Mouse (Mus musculus) liver, adult 2 months (tissue): Measurements from ENCODE around the gene Tnfsfm13. TPM values are rescaled to one million over a fixed set of nuclear protein-coding genes. Genes with fewer than 3 reads are reported as not detected.

Experiments
- DNase-seq: peaks from one replicate; pipeline ENCODE4 v3.0.0-alpha.2; 2011; ENCODE audit warnings: low read depth, low spot score; ENCODE audit errors: extremely low read depth
- H3K27ac ChIP-seq: fragments of 200-500 bp; replicated peaks from 2 replicates; pipeline ENCODE4 v1.5.1; 2012; ENCODE audit warnings: low read depth, mild to moderate bottlenecking, control low read depth, inconsistent platforms, low read length; ENCODE audit not compliant: insufficient read depth
- H3K27me3 ChIP-seq: fragments of 200-500 bp; 2 replicates; pipeline ENCODE4 v1.6.1; 2012; ENCODE audit warnings: mild to moderate bottlenecking, moderate library complexity, low read length, inconsistent platforms; ENCODE audit not compliant: control insufficient read depth, insufficient read depth
- H3K36me3 ChIP-seq: fragments of 200-500 bp; 2 replicates; pipeline ENCODE4 v1.6.1; 2012; ENCODE audit warnings: low read length, inconsistent platforms; ENCODE audit not compliant: control insufficient read depth, insufficient read depth
- H3K4me1 ChIP-seq: fragments of 200-500 bp; 2 replicates; pipeline ENCODE4 v1.6.1; 2011; ENCODE audit warnings: low read length; ENCODE audit not compliant: control insufficient read depth, insufficient read depth
- H3K4me3 ChIP-seq: fragments of 200-500 bp; 2 replicates; pipeline ENCODE4 v1.5.1; 2011; ENCODE audit warnings: low read depth, mild to moderate bottlenecking, control low read depth, low read length, moderate library complexity; ENCODE audit not compliant: insufficient read depth
- H3K79me2 ChIP-seq: fragments of 200-500 bp; 2 replicates; pipeline ENCODE4 v1.6.1; 2012; ENCODE audit warnings: inconsistent platforms, mild to moderate bottlenecking, low read length, moderate library complexity; ENCODE audit not compliant: control insufficient read depth, insufficient read depth
- H3K9ac ChIP-seq: fragments of 200-500 bp; 2 replicates; pipeline ENCODE4 v1.6.1; 2012; ENCODE audit warnings: low read depth, mild to moderate bottlenecking, control low read depth, inconsistent platforms, low read length
- CTCF ChIP-seq: fragments of 200-500 bp; IDR thresholded peaks from 2 replicates; pipeline ENCODE4 v1.5.1; 2011; ENCODE audit warnings: low read depth, low read length, control low read depth
- POLR2A ChIP-seq: fragments of 200-500 bp; IDR thresholded peaks from 2 replicates; pipeline ENCODE4 v1.6.1; 2011; ENCODE audit warnings: low read length, control low read depth; ENCODE audit not compliant: insufficient read depth; ENCODE audit errors: extremely low read depth
- WGBS: fragments of 180-500 bp; shearing (Covaris S2); methylation state at CpG from one replicate; pipeline ENCODE4 v1.1.7; 2018; 5-methylcytosine and 5-hydroxymethylcytosine counted together
- polyA plus RNA-seq: library from polyadenylated mRNA; depleted of rRNA; stranded (reverse); fragments of >200 nt; gene quantifications from 2 replicates; pipeline ENCODE4 v1.2.3, GENCODE M21; 2012
- total RNA-seq: library from RNA; depleted of rRNA; stranded (reverse); fragments of >200 nt; gene quantifications from 2 replicates; pipeline ENCODE4 v1.2.3, GENCODE M21; 2014

The Tnfsfm13 gene
- total and polyA plus RNA-seq, 2 experiments: 2.5 to 3.6 TPM

GRCm38 (mm10) chr11:69662967-69663671 is 32.8 kb downstream of the Tnfsfm13 start:
- TF ChIP-seq POLR2A (no peak), CTCF (no peak)
- Histone ChIP-seq H3K79me2 (no peaks in the 10 kb centered on the region; the same call in 1 of the 2 replicates), H3K4me1 (peaks cover 9% of the 10 kb centered on the region), H3K27ac (peak overlapping the region; percentile 70), H3K9ac (peak overlapping the region; percentile 28), H3K27me3 (no peaks in the 10 kb centered on the region), H3K36me3 (peaks cover 10% of the 10 kb centered on the region; the same call in 1 of the 2 replicates), H3K4me3 (peak overlapping the region; percentile 65)
- DNase-seq: peak; percentile 44
- 65% methylated on average over 13 of the region's 13 CpGs for WGBS

- Histone ChIP-seq H3K4me3 (peak within 1 kb of the TSS; percentile 65), H3K4me1 (peaks cover 9% of the 10 kb centered on the region), H3K9ac (peak within 1 kb of the TSS; percentile 79), H3K79me2 (no peaks in the 10 kb centered on the region; the same call in 1 of the 2 replicates), H3K27me3 (no peaks in the 10 kb centered on the region), H3K36me3 (peaks cover 3% of the 10 kb centered on the region; the same call in 1 of the 2 replicates), H3K27ac (peak within 1 kb of the TSS; percentile 87)
- under 1% methylated on average over 48 of the region's 48 CpGs for WGBS
- DNase-seq: peak; percentile 83
- TF ChIP-seq POLR2A: peak; percentile 82; the same call in 1 of the 2 replicates
- peak; percentile 53 for TF ChIP-seq CTCF
Observed at GRCm38 (mm10) chr11:69662213-69662966, 33.5 kb downstream of the Tnfsfm13 start, which contains the start of gene Mpdu1. TSS of gene Mpdu1 (minus strand) at chr11:69662642.

GRCm38 (mm10) chr11:69661221-69661881 is 34.5 kb downstream of the Tnfsfm13 start:
- peak; percentile 72 for DNase-seq
- H3K36me3 ChIP-seq: no peaks in the 10 kb centered on the region
- 20% methylated on average over 3 of the region's 3 CpGs for WGBS
- H3K4me1 ChIP-seq: peaks cover 9% of the 10 kb centered on the region
- no peaks in the 10 kb centered on the region for H3K27me3 ChIP-seq
- peak overlapping the region; percentile 87 for H3K27ac ChIP-seq
- no peaks in the 10 kb centered on the region; the same call in 1 of the 2 replicates for H3K79me2 ChIP-seq
- TF ChIP-seq CTCF (no peak), POLR2A (no peak)
- H3K4me3 ChIP-seq: peak overlapping the region; percentile 65
- H3K9ac ChIP-seq: peak overlapping the region; percentile 79; the same call in 1 of the 2 replicates

- no peak for DNase-seq
- Histone ChIP-seq H3K79me2 (no peaks in the 10 kb centered on the region; the same call in 1 of the 2 replicates), H3K27ac (no peak overlapping the region), H3K36me3 (peaks cover 3% of the 10 kb centered on the region; the same call in 1 of the 2 replicates), H3K4me3 (no peak overlapping the region), H3K4me1 (peaks cover 5% of the 10 kb centered on the region), H3K9ac (no peak overlapping the region), H3K27me3 (no peaks in the 10 kb centered on the region)
- TF ChIP-seq POLR2A: no peak
- peak; percentile 9; the same call in 1 of the 2 replicates for TF ChIP-seq CTCF
- WGBS: 86% methylated on average over 15 of the region's 15 CpGs
Observed at GRCm38 (mm10) chr11:69657462-69657881, 38.4 kb downstream of the Tnfsfm13 start.

DNA sequence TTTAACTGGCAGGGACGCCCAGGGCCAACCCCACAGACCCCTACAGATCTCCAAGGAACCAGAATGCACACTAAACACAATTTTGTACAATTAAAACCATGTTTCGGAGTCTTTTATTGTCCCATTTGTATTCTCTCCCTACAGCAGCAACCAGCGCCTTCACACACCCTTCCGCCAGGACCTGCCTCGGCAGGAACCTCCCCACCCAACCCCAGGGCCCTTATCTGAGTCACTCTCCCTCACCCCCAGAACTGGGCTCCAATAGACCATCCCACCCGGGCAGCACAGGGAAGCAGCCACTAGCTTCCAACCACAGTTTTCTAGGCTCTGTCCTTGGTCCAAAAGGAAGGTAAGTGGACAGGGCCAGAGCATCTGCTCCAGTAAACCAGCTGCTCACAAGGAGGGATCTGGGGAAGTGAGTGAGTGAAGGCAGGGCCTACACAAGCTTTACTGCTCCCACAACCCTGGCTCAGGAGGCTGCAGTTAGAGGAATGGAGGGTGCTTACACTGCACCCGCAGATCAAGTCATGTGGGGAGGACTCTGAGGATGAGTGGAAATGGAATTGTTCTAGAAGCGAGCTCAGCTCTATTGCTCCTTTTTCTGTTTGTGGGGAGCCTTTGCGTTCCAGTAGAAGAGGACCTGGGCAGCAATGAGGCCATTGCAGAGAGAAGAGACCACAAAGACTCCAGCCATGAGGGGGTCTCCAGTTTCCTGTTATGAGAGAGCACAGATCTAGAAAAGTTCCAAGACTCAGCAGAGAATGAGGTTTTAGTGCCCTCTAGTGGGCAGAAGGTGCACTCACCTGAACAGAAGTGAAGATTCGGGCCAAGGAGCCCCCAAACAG is 39.1 kb downstream of the Tnfsfm13 start:
- Histone ChIP-seq H3K4me3 (no peak overlapping the region), H3K27me3 (no peaks in the 10 kb centered on the region), H3K27ac (no peak overlapping the region), H3K79me2 (no peaks in the 10 kb centered on the region; the same call in 1 of the 2 replicates), H3K9ac (no peak overlapping the region), H3K4me1 (peaks cover 5% of the 10 kb centered on the region), H3K36me3 (peaks cover 8% of the 10 kb centered on the region; the same call in 1 of the 2 replicates)
- no peak for DNase-seq
- TF ChIP-seq CTCF: peak; percentile 67
- TF ChIP-seq POLR2A: no peak
- WGBS: 81% methylated on average over 10 of the region's 10 CpGs
